Mouse (Mus musculus): Measurements from ENCODE around the gene Klhl10. TPM values are rescaled to one million over a fixed set of nuclear protein-coding genes. Genes with fewer than 3 reads are reported as not detected.

The Klhl10 gene
- polyA plus RNA-seq, 1 experiment from 2014 or later: 0.63 TPM

GRCm38 (mm10) chr11:100414021-100414913 lies 27.4 kb upstream of the Klhl10 start, which contains the start of gene P3h4:
Gene P3h4, minus strand, starts transcription at chr11:100414836.
- 2% methylated on average over 93 of the region's 93 CpGs for WGBS
- Histone ChIP-seq H3K27ac (peak within 1 kb of the TSS; percentile 90), H3K4me1 (replicated peaks) (peaks cover 51% of the 10 kb centered on the region)

GRCm38 (mm10) chr11:100414914-100415822 lies 26.5 kb upstream of the Klhl10 start, which contains the start of gene Fkbp10:
Gene Fkbp10, plus strand, starts transcription at chr11:100415697.
- Histone ChIP-seq H3K4me1 (replicated peaks) (peaks cover 51% of the 10 kb centered on the region), H3K27ac (peak within 1 kb of the TSS; percentile 90), H3K27me3 (ENCODE audit: insufficient read depth, poor library complexity, severe bottlenecking) (peaks cover 35% of the 10 kb centered on the region), H3K36me3 (peaks cover 9% of the 10 kb centered on the region), H3K4me3 (peak within 1 kb of the TSS; percentile 76), H3K9me3 (no peaks in the 10 kb centered on the region)
- WGBS: 0% methylated on average over 31 of the region's 31 CpGs
- peak; percentile 72 for DNase-seq (ENCODE audit: low spot score)

More at GRCm38 (mm10) chr11:100414021-100414913, 27.4 kb upstream of the Klhl10 start, which contains the start of gene P3h4:
- DNase-seq (ENCODE audit: low spot score): peak; percentile 91
- peaks cover 17% of the 10 kb centered on the region for H3K36me3 ChIP-seq
- H3K27me3 ChIP-seq (ENCODE audit: insufficient read depth, poor library complexity, severe bottlenecking): peaks cover 35% of the 10 kb centered on the region
- H3K4me3 ChIP-seq: peak within 1 kb of the TSS; percentile 76
- no peaks in the 10 kb centered on the region for H3K9me3 ChIP-seq

- Histone ChIP-seq H3K9me3 (no peaks in the 10 kb centered on the region), H3K27ac (no peak overlapping the region), H3K27me3 (ENCODE audit: insufficient read depth, poor library complexity, severe bottlenecking) (peaks cover 9% of the 10 kb centered on the region), H3K36me3 (peaks cover 26% of the 10 kb centered on the region), H3K4me3 (0 out of 2 replicates have a peak overlapping the region, but pooled peaks have one; percentile 1), H3K4me1 (replicated peaks) (peaks cover 23% of the 10 kb centered on the region)
- WGBS: 41% methylated on average over 8 of the region's 8 CpGs
- DNase-seq (ENCODE audit: low spot score): no peak
These were observed 20.2 kb upstream of the Klhl10 start for GRCm38 (mm10) chr11:100421537-100421936.

GRCm38 (mm10) chr11:100423836-100424235 lies 17.9 kb upstream of the Klhl10 start:
- 90% methylated on average over 7 of the region's 7 CpGs for WGBS

GRCm38 (mm10) chr11:100425851-100426250 lies 15.9 kb upstream of the Klhl10 start:
- 30% methylated on average over 7 of the region's 7 CpGs for WGBS
- peaks cover 50% of the 10 kb centered on the region for H3K36me3 ChIP-seq
- DNase-seq (ENCODE audit: low spot score): peak; percentile 67

More at GRCm38 (mm10) chr11:100423836-100424235, 17.9 kb upstream of the Klhl10 start:
- no peak overlapping the region; the same call in 1 of the 2 replicates for H3K4me3 ChIP-seq
- peaks cover 30% of the 10 kb centered on the region for H3K36me3 ChIP-seq
- no peaks in the 10 kb centered on the region for H3K9me3 ChIP-seq
- no peak for DNase-seq (ENCODE audit: low spot score)
- no peak overlapping the region for H3K27ac ChIP-seq
- no peaks in the 10 kb centered on the region for H3K27me3 ChIP-seq (ENCODE audit: insufficient read depth, poor library complexity, severe bottlenecking)
- peaks cover 21% of the 10 kb centered on the region for H3K4me1 ChIP-seq (replicated peaks)

GRCm38 (mm10) chr11:100426820-100427219 lies 14.9 kb upstream of the Klhl10 start:
- H3K27me3 ChIP-seq (ENCODE audit: insufficient read depth, poor library complexity, severe bottlenecking): no peaks in the 10 kb centered on the region
- peaks cover 58% of the 10 kb centered on the region for H3K36me3 ChIP-seq
- no peak overlapping the region for H3K4me3 ChIP-seq
- peaks cover 8% of the 10 kb centered on the region for H3K4me1 ChIP-seq (replicated peaks)
- 89% methylated on average over 3 of the region's 3 CpGs for WGBS
- H3K27ac ChIP-seq: no peak overlapping the region
- no peak for DNase-seq (ENCODE audit: low spot score)
- no peaks in the 10 kb centered on the region for H3K9me3 ChIP-seq

More at GRCm38 (mm10) chr11:100425851-100426250, 15.9 kb upstream of the Klhl10 start:
- Histone ChIP-seq H3K4me3 (no peak overlapping the region), H3K9me3 (no peaks in the 10 kb centered on the region), H3K27me3 (ENCODE audit: insufficient read depth, poor library complexity, severe bottlenecking) (no peaks in the 10 kb centered on the region), H3K4me1 (replicated peaks) (peaks cover 17% of the 10 kb centered on the region), H3K27ac (peak overlapping the region; percentile 69)

GRCm38 (mm10) chr11:100428612-100429199 lies 13.0 kb upstream of the Klhl10 start:
- no peaks in the 10 kb centered on the region for H3K9me3 ChIP-seq
- H3K36me3 ChIP-seq: peaks cover 61% of the 10 kb centered on the region
- H3K27me3 ChIP-seq (ENCODE audit: insufficient read depth, poor library complexity, severe bottlenecking): no peaks in the 10 kb centered on the region
- no peak overlapping the region for H3K4me3 ChIP-seq
- no peak overlapping the region for H3K27ac ChIP-seq
- WGBS: 88% methylated on average over 9 of the region's 9 CpGs
- DNase-seq (ENCODE audit: low spot score): no peak
- H3K4me1 ChIP-seq (replicated peaks): 0 out of 2 replicates have a peak, but pooled peaks cover 6% of the 10 kb centered on the region

- 88% methylated on average over 7 of the region's 7 CpGs for WGBS
- Histone ChIP-seq H3K4me1 (replicated peaks) (peaks cover 6% of the 10 kb centered on the region; the same call in 1 of the 2 replicates), H3K4me3 (no peak overlapping the region), H3K27ac (no peak overlapping the region), H3K9me3 (no peaks in the 10 kb centered on the region), H3K36me3 (peaks cover 62% of the 10 kb centered on the region), H3K27me3 (ENCODE audit: insufficient read depth, poor library complexity, severe bottlenecking) (no peaks in the 10 kb centered on the region)
- no peak for DNase-seq (ENCODE audit: low spot score)
These were observed 11.7 kb upstream of the Klhl10 start for GRCm38 (mm10) chr11:100430052-100430451.

- no peak overlapping the region for H3K4me3 ChIP-seq
- peaks cover 20% of the 10 kb centered on the region for H3K4me1 ChIP-seq (replicated peaks)
- H3K36me3 ChIP-seq: peaks cover 77% of the 10 kb centered on the region
- no peak for DNase-seq (ENCODE audit: low spot score)
- no peaks in the 10 kb centered on the region for H3K27me3 ChIP-seq (ENCODE audit: insufficient read depth, poor library complexity, severe bottlenecking)
- WGBS: 92% methylated on average over 5 of the region's 5 CpGs
- H3K27ac ChIP-seq: no peak overlapping the region
- no peaks in the 10 kb centered on the region for H3K9me3 ChIP-seq
These were observed 9.7 kb upstream of the Klhl10 start for GRCm38 (mm10) chr11:100432002-100432401.

GRCm38 (mm10) chr11:100435678-100436246 lies 6.0 kb upstream of the Klhl10 start:
- Histone ChIP-seq H3K27me3 (ENCODE audit: insufficient read depth, poor library complexity, severe bottlenecking) (no peaks in the 10 kb centered on the region), H3K4me3 (no peak overlapping the region; the same call in 1 of the 2 replicates), H3K9me3 (no peaks in the 10 kb centered on the region), H3K4me1 (replicated peaks) (peaks cover 34% of the 10 kb centered on the region), H3K36me3 (peaks cover 81% of the 10 kb centered on the region), H3K27ac (no peak overlapping the region)
- peak; percentile 39 for DNase-seq (ENCODE audit: low spot score)
- WGBS: 34% methylated on average over 9 of the region's 9 CpGs

GRCm38 (mm10) chr11:100437901-100438300 lies 3.8 kb upstream of the Klhl10 start:
- no peaks in the 10 kb centered on the region for H3K9me3 ChIP-seq
- WGBS: 77% methylated on average over 1 of the region's 1 CpGs
- H3K36me3 ChIP-seq: peaks cover 62% of the 10 kb centered on the region

More at GRCm38 (mm10) chr11:100437901-100438300, 3.8 kb upstream of the Klhl10 start:
- Histone ChIP-seq H3K27ac (no peak overlapping the region), H3K27me3 (ENCODE audit: insufficient read depth, poor library complexity, severe bottlenecking) (no peaks in the 10 kb centered on the region), H3K4me1 (replicated peaks) (peaks cover 46% of the 10 kb centered on the region), H3K4me3 (no peak overlapping the region)
- no peak for DNase-seq (ENCODE audit: low spot score)
